Mouse (Mus musculus): ENCODE measurements around the gene Trpm8. TPM values are rescaled to one million over a fixed set of nuclear protein-coding genes. Genes with fewer than 3 reads are reported as not detected.

The Trpm8 gene
- polyA plus RNA-seq, 1 experiment from 2014 or later: 0.01 TPM

DNA sequence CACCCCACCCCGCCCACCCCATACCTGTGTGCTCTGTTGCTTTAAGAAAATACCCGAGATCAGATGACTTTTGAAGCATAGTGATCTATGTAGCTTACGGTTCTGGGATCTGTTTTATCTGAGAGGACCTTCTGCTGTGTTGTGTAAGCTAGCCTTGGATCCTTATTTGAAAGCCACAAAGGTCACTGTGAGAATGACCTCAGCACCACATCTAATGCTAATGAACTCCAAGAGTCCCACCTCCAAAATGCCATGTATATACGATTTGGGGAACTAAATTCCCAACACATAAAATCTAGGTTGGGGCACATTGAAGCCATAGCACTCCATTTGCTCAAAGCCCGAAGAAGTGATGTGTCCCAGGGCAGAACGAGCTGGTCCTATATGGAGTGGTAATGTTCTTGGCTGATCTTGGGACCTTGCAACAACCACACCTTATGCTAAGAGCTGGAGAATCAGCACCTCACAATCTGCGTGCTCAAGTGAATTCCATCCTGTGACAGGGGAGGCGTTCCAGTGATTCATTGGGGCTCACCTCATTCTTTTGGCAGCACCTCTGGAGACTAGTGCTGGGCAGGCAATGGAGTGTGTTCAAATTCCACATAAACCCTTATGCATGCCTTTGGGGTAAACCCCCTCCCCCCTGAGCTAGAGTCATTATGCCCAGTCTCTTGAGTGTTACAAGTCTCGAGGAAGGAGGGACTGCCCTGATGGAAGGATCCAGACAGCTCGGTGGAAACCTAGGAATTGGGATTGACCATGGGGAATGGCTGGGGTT lies 20.4 kb upstream of the Trpm8 start:
- TF ChIP-seq CTCF (IDR thresholded peaks at IDR 0.05): no peak
- ATAC-seq (peak; percentile 18), DNase-seq (ENCODE audit: low read depth, low spot score) (peak; percentile 71)
- in situ Hi-C loops (cut with MboI; ENCODE audit: low pct_unique_long_range_greater_than_20kb): no loop called here
- H3K27me3 ChIP-seq: no peaks in the 10 kb centered on the region
- ChIA-PET CTCF (interaction anchor here (1.0 to 2.1 kb wide), 6 partner anchors 9 to 44 kb away, joined by 4 to 8 read pairs (median 5); partner anchors contain the start of genes Hjurp and Trpm8), POLR2A (interaction anchor here (1.2 to 1.6 kb wide), 2 partner anchors 9 to 21 kb away, joined by 3 to 4 read pairs; partner anchors contain the start of genes Hjurp and Trpm8)

DNA sequence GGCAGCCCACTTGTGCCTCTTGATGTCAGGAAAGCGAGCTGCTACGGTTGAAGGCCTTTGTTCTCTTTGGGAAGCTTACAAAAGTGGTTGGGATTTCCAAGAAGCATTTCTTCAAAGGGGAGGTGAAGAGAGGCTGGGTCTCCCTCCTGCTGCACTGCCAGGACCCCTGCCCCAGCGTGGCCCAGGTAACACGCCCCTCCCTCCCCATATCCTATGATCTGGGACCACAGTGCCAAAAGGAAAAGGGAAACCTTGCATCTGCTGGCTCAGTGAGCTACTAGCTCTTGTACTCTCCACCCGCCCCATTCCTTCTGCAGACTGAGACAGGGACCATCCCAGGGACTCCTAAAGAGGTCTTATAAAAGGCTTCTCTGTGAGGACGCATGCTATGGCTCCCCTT lies 19.8 kb upstream of the Trpm8 start:
- TF ChIP-seq CTCF (IDR thresholded peaks at IDR 0.05): no peak
- DNase-seq (ENCODE audit: low read depth, low spot score): no peak
- in situ Hi-C loops (cut with MboI; ENCODE audit: low pct_unique_long_range_greater_than_20kb): no loop called here
- CTCF ChIA-PET: interaction anchor here (0.7 to 2.1 kb wide), 7 partner anchors 8 to 46 kb away, joined by 3 to 8 read pairs (median 4); partner anchors contain the start of genes Hjurp, Trpm8 and Ugt1a1
- POLR2A ChIA-PET: interaction anchor here (0.6 to 1.6 kb wide), 2 partner anchors 8 to 17 kb away, joined by 3 to 4 read pairs; no protein-coding TSS in a partner anchor
- ATAC-seq: no peak
- H3K27me3 ChIP-seq: no peaks in the 10 kb centered on the region

DNA sequence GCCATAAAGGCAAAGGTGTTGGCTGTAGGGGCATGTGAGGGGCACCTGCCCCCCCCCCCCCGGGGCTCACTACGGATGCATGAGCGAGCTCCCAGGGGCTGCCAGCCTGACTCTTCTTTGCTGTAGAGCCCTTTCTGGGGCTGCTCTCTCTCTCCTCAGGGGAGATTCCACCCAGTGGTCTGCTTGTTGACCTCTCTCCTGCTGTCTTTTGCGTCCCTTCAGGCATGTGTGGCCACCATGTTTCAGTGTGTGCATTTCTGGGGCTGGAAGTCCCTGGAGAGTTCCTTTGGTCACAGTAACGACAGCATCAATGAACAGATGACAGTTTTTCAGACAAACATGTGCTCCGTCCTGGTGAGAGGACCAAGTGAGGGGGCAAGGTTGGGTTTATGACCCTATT lies 19.1 kb upstream of the Trpm8 start:
- in situ Hi-C loops (cut with MboI; ENCODE audit: low pct_unique_long_range_greater_than_20kb): no loop called here
- no peak for ATAC-seq
- TF ChIP-seq CTCF (IDR thresholded peaks at IDR 0.05): no peak
- no peaks in the 10 kb centered on the region for H3K27me3 ChIP-seq
- POLR2A ChIA-PET: interaction anchor here (0.6 to 1.6 kb wide), 2 partner anchors 8 to 16 kb away, joined by 3 to 4 read pairs; no protein-coding TSS in a partner anchor
- CTCF ChIA-PET: interaction anchor here (0.7 kb wide), 1 partner anchor 47 kb away, joined by 3 read pairs; the partner anchor contains the start of gene Ugt1a1
- no peak for DNase-seq (ENCODE audit: low read depth, low spot score)

DNA sequence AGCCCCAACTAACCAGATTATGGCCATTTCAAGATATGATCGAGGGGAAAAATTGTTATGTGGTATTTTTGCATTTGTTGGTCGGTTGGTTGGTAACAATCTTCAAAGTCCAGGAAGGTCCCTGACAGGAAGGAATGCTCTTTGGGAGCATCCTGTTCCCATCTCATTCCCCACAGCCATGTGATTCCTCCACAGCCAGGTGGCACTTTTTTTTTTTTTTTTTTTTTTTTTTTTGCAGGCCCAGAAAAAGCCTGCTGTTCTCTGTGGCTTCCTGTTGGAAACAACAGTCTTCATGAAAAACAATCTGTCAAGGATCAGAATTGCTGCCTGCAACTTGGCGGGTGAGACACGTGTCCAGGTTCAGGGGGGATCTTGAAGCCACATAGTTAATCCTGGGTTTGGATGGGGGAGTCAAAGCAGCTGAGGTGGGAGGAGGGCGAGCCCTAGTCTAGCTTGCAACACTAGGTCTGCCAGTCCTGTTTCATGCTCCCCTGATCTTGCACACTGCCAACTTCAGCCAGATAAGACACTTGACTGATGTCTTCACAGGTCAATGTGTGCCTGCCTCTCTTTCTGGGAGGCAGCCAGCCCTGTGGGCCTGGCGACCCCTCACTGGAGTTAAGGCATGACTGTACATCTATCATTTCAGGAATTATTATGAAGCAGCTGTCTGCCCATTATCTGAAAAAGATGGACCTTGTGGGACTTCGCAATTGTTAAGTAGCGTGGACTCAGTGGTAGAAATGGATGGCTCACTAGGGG lies 18.4 kb upstream of the Trpm8 start:
- TF ChIP-seq CTCF (IDR thresholded peaks at IDR 0.05): no peak
- POLR2A ChIA-PET: no interaction called here
- in situ Hi-C loops (cut with MboI; ENCODE audit: low pct_unique_long_range_greater_than_20kb): no loop called here
- DNase-seq (ENCODE audit: low read depth, low spot score) (peak; percentile 73), ATAC-seq (no peak)
- no peaks in the 10 kb centered on the region for H3K27me3 ChIP-seq
- CTCF ChIA-PET: no interaction called here

DNA sequence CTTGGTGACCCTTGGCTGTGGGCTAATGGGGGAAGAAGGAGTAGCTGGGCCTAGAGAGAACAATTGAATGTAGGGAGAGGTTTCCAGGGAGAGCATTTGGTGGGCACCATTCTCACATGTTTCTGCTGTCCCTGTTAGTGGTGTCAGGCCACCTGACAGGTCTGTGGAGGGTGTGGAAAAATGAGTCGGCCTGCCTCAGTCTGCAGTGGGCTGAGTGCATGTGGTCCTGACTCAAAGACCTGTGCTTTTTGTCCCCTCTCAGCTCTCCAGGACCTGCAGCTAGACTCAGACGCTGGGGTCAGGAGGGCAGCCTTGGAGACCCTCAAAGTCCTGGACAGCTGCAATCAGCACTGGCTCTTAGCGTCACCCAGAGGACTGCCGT lies 17.8 kb upstream of the Trpm8 start:
- ChIA-PET POLR2A (no interaction called here), CTCF (no interaction called here)
- no peak for ATAC-seq
- H3K27me3 ChIP-seq: no peaks in the 10 kb centered on the region
- DNase-seq (ENCODE audit: low read depth, low spot score): no peak
- in situ Hi-C loops (cut with MboI; ENCODE audit: low pct_unique_long_range_greater_than_20kb): no loop called here
- TF ChIP-seq CTCF (IDR thresholded peaks at IDR 0.05): no peak

DNA sequence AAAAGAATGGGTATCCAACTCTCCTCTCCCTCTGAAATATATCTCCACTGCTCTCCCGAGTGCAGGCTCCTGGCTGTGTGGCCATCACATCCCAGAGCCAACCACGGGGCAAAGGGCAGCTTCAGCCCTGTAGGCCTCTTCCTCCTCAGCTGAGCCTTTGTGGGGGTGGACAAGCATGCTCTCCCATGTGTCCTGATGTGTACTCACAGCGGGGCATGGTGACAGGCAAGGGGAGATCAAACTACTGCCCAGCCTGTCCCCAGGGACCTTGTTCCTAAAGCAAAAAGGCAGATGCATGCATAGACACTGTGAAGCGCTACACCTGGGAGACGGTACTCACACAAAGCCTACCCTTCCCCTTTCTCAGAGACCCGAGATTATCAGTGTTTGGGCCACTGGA lies 17.3 kb upstream of the Trpm8 start:
- ChIA-PET CTCF (no interaction called here), POLR2A (no interaction called here)
- no peaks in the 10 kb centered on the region for H3K27me3 ChIP-seq
- ATAC-seq: no peak
- DNase-seq (ENCODE audit: low read depth, low spot score): no peak
- no peak for TF ChIP-seq CTCF (IDR thresholded peaks at IDR 0.05)
- in situ Hi-C loops (cut with MboI; ENCODE audit: low pct_unique_long_range_greater_than_20kb): no loop called here

DNA sequence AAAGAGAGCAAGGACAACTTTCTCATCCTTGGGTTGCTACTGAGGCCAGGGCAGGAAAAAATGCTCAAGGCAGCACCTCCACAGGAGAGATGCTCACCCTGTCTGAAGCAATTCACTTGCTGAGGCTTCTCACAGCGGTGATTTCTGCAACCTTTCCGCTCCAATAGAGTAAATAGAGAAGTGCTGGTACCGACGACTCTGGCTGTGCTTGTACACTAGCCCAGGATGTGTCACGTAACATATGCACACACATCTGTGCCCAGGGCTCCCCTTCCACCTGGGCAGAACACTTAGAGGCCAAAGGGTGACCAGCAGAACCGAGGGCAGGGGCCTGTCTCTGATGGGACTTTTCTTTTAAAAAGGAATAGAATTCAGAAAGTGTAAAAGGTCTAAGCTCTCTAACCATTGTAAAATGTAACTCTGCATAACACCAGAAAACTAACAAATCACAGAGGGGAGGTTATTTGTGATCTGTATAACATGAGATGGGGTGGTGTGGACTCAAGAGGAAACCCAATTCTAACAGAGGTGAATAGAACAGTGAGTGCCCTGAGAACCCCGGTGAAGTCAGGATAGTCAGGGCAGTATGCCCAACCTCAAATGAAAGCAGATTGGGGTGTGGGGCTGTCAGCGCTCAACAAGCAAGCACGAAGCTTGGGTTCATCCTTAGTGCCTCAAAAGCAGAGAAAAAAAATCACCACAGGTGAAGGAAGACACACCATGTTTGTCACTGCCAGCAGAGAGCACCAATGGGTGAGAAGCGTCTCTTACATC lies 16.7 kb upstream of the Trpm8 start:
- H3K27me3 ChIP-seq: no peaks in the 10 kb centered on the region
- DNase-seq (ENCODE audit: low read depth, low spot score) (no peak), ATAC-seq (no peak)
- POLR2A ChIA-PET: no interaction called here
- TF ChIP-seq CTCF (IDR thresholded peaks at IDR 0.05): no peak
- in situ Hi-C loops (cut with MboI; ENCODE audit: low pct_unique_long_range_greater_than_20kb): no loop called here
- CTCF ChIA-PET: interaction anchor here (0.8 to 6.8 kb wide), 2 partner anchors 8 to 16 kb away, joined by 3 to 93 read pairs; partner anchors contain the start of genes Hjurp and Trpm8

DNA sequence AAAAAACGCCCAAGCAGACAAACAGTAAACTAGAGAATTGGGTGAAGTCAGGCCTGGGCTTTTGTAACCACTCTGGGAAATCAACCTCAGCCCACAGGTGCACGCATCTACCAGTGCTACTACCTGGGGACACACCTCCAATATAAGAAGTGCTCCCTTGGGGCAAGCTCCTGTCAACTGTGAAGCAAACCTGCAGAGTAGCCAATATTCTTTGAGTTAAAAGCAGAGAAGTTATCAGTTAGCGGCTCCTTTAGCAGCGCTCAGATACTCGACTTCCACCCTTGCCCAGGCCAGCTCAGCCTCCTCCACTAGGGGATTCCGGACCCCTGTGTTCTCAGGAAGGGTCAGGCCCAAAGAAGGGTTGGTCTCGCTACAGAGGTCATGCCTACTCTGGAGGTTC lies 15.8 kb upstream of the Trpm8 start:
- TF ChIP-seq CTCF (IDR thresholded peaks at IDR 0.05): no peak
- no peak for DNase-seq (ENCODE audit: low read depth, low spot score)
- in situ Hi-C loops (cut with MboI; ENCODE audit: low pct_unique_long_range_greater_than_20kb): no loop called here
- ATAC-seq: no peak
- ChIA-PET CTCF (interaction anchor here (0.8 to 6.8 kb wide), 2 partner anchors 8 to 15 kb away, joined by 3 to 93 read pairs; partner anchors contain the start of genes Hjurp and Trpm8), POLR2A (interaction anchor here (0.9 to 1.2 kb wide), 2 partner anchors 13 to 15 kb away, joined by 3 to 7 read pairs; no protein-coding TSS in a partner anchor)
- H3K27me3 ChIP-seq: no peaks in the 10 kb centered on the region

DNA sequence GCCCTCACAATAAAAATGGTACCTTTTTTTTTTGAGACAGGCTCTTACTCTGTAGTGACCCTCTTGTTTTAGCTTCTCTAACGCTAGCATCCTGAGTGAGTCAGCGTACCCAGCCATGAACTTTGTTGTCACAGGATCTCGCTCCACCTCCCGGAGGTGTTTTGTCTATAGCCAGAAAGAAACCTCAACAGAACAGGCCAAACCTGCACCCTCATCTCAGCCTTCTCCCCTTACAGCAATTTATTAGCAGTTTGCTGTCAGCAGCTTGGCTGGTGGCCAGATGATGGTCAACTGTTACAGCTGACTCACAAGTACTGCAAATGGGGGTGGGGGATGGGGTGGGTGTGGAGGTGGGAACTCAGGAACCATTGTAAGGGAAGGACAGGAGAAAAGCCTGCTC lies 15.2 kb upstream of the Trpm8 start:
- ATAC-seq (peak; percentile 58), DNase-seq (ENCODE audit: low read depth, low spot score) (peak; percentile 99)
- CTCF ChIA-PET: interaction anchor here (1.4 to 6.8 kb wide), 2 partner anchors 15 to 72 kb away, joined by 3 to 93 read pairs; partner anchors contain the start of genes Hjurp and Trpm8
- POLR2A ChIA-PET: interaction anchor here (0.6 to 1.2 kb wide), 3 partner anchors 13 to 954 kb away, joined by 3 to 7 read pairs (median 4); no protein-coding TSS in a partner anchor
- no peaks in the 10 kb centered on the region for H3K27me3 ChIP-seq
- TF ChIP-seq CTCF (IDR thresholded peaks at IDR 0.05): no peak
- in situ Hi-C loops (cut with MboI; ENCODE audit: low pct_unique_long_range_greater_than_20kb): no loop called here

DNA sequence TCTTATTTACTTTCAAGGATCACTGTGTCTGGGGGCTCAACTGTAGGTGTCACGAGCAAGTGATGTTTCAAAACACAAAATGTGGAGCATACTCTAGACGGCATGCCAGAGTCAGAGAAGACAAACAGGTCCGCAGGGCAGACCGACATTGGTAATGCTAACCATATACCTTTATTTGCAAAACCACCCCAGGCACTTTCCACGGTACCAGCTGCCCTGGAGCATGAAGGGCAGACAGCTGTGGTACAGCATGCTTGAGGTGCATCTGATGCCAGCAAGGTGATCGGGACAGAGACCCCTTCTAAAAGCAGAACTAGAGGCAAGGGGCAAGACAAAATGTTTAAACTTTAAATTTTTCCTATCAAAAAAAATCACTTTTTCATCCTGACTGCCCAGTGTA lies 14.5 kb upstream of the Trpm8 start:
- CTCF ChIA-PET: interaction anchor here (1.1 to 6.8 kb wide), 6 partner anchors 9 to 72 kb away, joined by 3 to 93 read pairs (median 3); partner anchors contain the start of genes Hjurp and Trpm8
- in situ Hi-C loops (cut with MboI; ENCODE audit: low pct_unique_long_range_greater_than_20kb): no loop called here
- H3K27me3 ChIP-seq: no peaks in the 10 kb centered on the region
- no peak for TF ChIP-seq CTCF (IDR thresholded peaks at IDR 0.05)
- POLR2A ChIA-PET: interaction anchor here (1.1 to 1.2 kb wide), 2 partner anchors 12 to 14 kb away, joined by 3 to 7 read pairs; no protein-coding TSS in a partner anchor
- ATAC-seq: peak; percentile 1
- DNase-seq (ENCODE audit: low read depth, low spot score): no peak
